Comparison of ENCODE assay signal across 23 mouse cellular contexts in genomic region chr16:11269808-11270207, GRCm38 (mm10). TPM values are rescaled to one million over a fixed set of nuclear protein-coding genes. Genes with fewer than 3 reads are reported as not detected.
DNase-seq lines count a peak whose midpoint lies in the region; ATAC-seq and TF ChIP-seq lines count a peak whose summit lies in the region.
"Had no signal": no experiment of that assay in that cellular context is flagged by ENCODE, and none has a peak within 500 bp of the region (broad histone marks: within the 10 kb centered on the region; RNA-seq: fewer than 3 reads in every experiment).

No protein-coding gene starts in this region.

- no peak overlapping the region for H3K9ac ChIP-seq in liver, adult 2 months (ENCODE audit: low read depth, low read length)
- 0 out of 2 replicates have a peak overlapping the region, but pooled peaks have one; percentile 13 for H3K9ac ChIP-seq in limb, embryonic 13.5 days
- H3K9ac ChIP-seq in forebrain, embryonic 14.5 days (ENCODE audit: low read length): no peak overlapping the region
- H3K9ac ChIP-seq: heart, embryonic 13.5 days; limb, embryonic 12.5 days had no signal

- H3K79me2 ChIP-seq in liver, adult 2 months (ENCODE audit: control insufficient read depth, insufficient read depth, low read length): no peaks in the 10 kb centered on the region

- H3K36me3 ChIP-seq in liver, adult 2 months (ENCODE audit: control insufficient read depth, insufficient read depth, low read length): no peaks in the 10 kb centered on the region
- H3K36me3 ChIP-seq in limb, embryonic 13.5 days: no peaks in the 10 kb centered on the region
- H3K36me3 ChIP-seq in forebrain, embryonic 14.5 days (ENCODE audit: control insufficient read depth, insufficient read depth, low read length): no peaks in the 10 kb centered on the region
- H3K36me3 ChIP-seq: forebrain, embryonic 10.5 days; heart, embryonic 13.5 days; limb, embryonic 12.5 days had no signal

- 6% methylated on average over 6 of the region's 6 CpGs for WGBS in liver, adult 2 months
- 35% methylated on average over 6 of the region's 6 CpGs for WGBS in limb, embryonic 13.5 days
- WGBS in forebrain, embryonic 14.5 days: 47% methylated on average over 6 of the region's 6 CpGs

- no peak for TF ChIP-seq POLR2A in liver, adult 2 months (IDR thresholded peaks at IDR 0.05; ENCODE audit: extremely low read depth, insufficient read depth, low read length)

- no peak for ATAC-seq in limb, embryonic 13.5 days (ENCODE audit: low FRiP score, low read depth)
- no peak for ATAC-seq in forebrain, embryonic 14.5 days

- no peak for TF ChIP-seq CTCF in liver, adult 2 months (IDR thresholded peaks at IDR 0.05; ENCODE audit: low read depth, low read length)

- H3K4me3 ChIP-seq in liver, adult 2 months (ENCODE audit: insufficient read depth, low read depth, low read length): no peak overlapping the region
- no peak overlapping the region for H3K4me3 ChIP-seq in limb, embryonic 13.5 days
- no peak overlapping the region for H3K4me3 ChIP-seq in forebrain, embryonic 14.5 days (ENCODE audit: low read depth, low read length)
- H3K4me3 ChIP-seq: forebrain, embryonic 10.5 days; heart, embryonic 13.5 days; layer of hippocampus, adult 2 months; left cerebral cortex, adult 2 months; limb, embryonic 12.5 days had no signal

- no peaks in the 10 kb centered on the region for H3K27me3 ChIP-seq in liver, adult 2 months (ENCODE audit: control insufficient read depth, insufficient read depth, low read length)
- no peaks in the 10 kb centered on the region for H3K27me3 ChIP-seq in limb, embryonic 13.5 days
- no peaks in the 10 kb centered on the region for H3K27me3 ChIP-seq in forebrain, embryonic 14.5 days (replicated peaks; ENCODE audit: control insufficient read depth, insufficient read depth, low read length)
- H3K27me3 ChIP-seq: heart, embryonic 13.5 days; limb, embryonic 12.5 days had no signal

- H3K4me2 ChIP-seq in limb, embryonic 13.5 days (replicated peaks): no peak overlapping the region
- no peak overlapping the region for H3K4me2 ChIP-seq in forebrain, embryonic 14.5 days (ENCODE audit: low read length)
- H3K4me2 ChIP-seq: heart, embryonic 13.5 days; limb, embryonic 12.5 days; midbrain, embryonic 11.5 days had no signal

- DNase-seq in liver, adult 2 months (ENCODE audit: extremely low read depth, low read depth, low spot score): peak; percentile 71
- no peak for DNase-seq in liver
- DNase-seq in urinary bladder, postnatal 36 days (ENCODE audit: low spot score in 2 of 2): peak; percentile 12 to 22
- DNase-seq in urinary bladder, postnatal 10 days (ENCODE audit: low spot score): no peak
- peak; percentile 63 for DNase-seq in yolk sac, embryonic 10.5 days (ENCODE audit: low spot score)
- DNase-seq in adrenal gland, postnatal 25 days: no peak
- DNase-seq in forebrain, embryonic 14.5 days (ENCODE audit: low spot score): no peak
- DNase-seq: cerebellum, adult 9-10 months; heart, postnatal 4 days; kidney, adult 11 months; right cerebral cortex, postnatal 25 days had no signal

- peaks cover 10% of the 10 kb centered on the region for H3K4me1 ChIP-seq in liver, adult 2 months (ENCODE audit: control insufficient read depth, insufficient read depth, low read length)
- H3K4me1 ChIP-seq in limb, embryonic 13.5 days: no peaks in the 10 kb centered on the region
- H3K4me1 ChIP-seq in forebrain, embryonic 14.5 days (ENCODE audit: control insufficient read depth, insufficient read depth, low read length): no peaks in the 10 kb centered on the region
- H3K4me1 ChIP-seq: heart, embryonic 13.5 days; limb, embryonic 12.5 days had no signal

- H3K27ac ChIP-seq in liver, adult 2 months (replicated peaks; ENCODE audit: insufficient read depth, low read depth, low read length): no peak overlapping the region
- no peak overlapping the region for H3K27ac ChIP-seq in limb, embryonic 13.5 days
- H3K27ac ChIP-seq in forebrain, embryonic 14.5 days (ENCODE audit: low read depth, low read length): no peak overlapping the region
- H3K27ac ChIP-seq: forebrain, embryonic 10.5 days; heart, embryonic 13.5 days; layer of hippocampus, adult 2 months; left cerebral cortex, adult 2 months; limb, embryonic 12.5 days had no signal

- no peaks in the 10 kb centered on the region for H3K9me3 ChIP-seq in limb, embryonic 13.5 days
- H3K9me3 ChIP-seq in forebrain, embryonic 14.5 days (replicated peaks; ENCODE audit: control insufficient read depth, low read length): no peaks in the 10 kb centered on the region
- H3K9me3 ChIP-seq: forebrain, embryonic 10.5 days; heart, embryonic 13.5 days; limb, embryonic 12.5 days had no signal

RNA-seq across cellular contexts. Expression of gene Gspt1, which starts 15.7 kb away (rescaled TPM):
- 35.9 and 37.9 TPM in 2 replicates for total RNA-seq in liver, adult 2 months (2014; rRNA removed)
- polyA plus RNA-seq in liver, adult 2 months (2012; rRNA removed): 17.6 and 19.7 TPM in 2 replicates
- polyA plus RNA-seq in limb, embryonic 13.5 days (2015; fragmentation: Nextera tagmentation; extraction: Ambion mirVana): 75.2 and 77.2 TPM in 2 replicates
- 131 and 177 TPM in 2 replicates for total RNA-seq in adrenal gland, postnatal 25 days (2021)
- polyA plus RNA-seq in forebrain, embryonic 14.5 days (2014; fragmentation: Nextera tagmentation; extraction: Ambion mirVana): 50.7 and 61.9 TPM in 2 replicates

RNA-seq across cellular contexts. Expression of gene Tnfrsf17, which starts 43.8 kb away (rescaled TPM):
- total RNA-seq in liver, adult 2 months (2014; rRNA removed): not detected in 2 replicates
- polyA plus RNA-seq in liver, adult 2 months (2012; rRNA removed): not detected in 2 replicates
- not detected in 2 replicates for polyA plus RNA-seq in limb, embryonic 13.5 days (2015; fragmentation: Nextera tagmentation; extraction: Ambion mirVana)
- total RNA-seq in adrenal gland, postnatal 25 days (2021): not detected in 2 replicates
- polyA plus RNA-seq in forebrain, embryonic 14.5 days (2014; fragmentation: Nextera tagmentation; extraction: Ambion mirVana): not detected in 2 replicates
- total RNA-seq: adrenal gland, adult 2 months; gastrocnemius, adult 18-20 months; granulocyte monocyte progenitor cell, adult 5-6 weeks; heart, postnatal 4 days; layer of hippocampus, adult 2 months; left cerebral cortex, adult 2 months had no signal
- polyA plus RNA-seq: adrenal gland, adult 2 months; forebrain, embryonic 10.5 days; heart, embryonic 13.5 days; kidney, embryonic 16.5 days; limb, embryonic 12.5 days; midbrain, embryonic 11.5 days; stomach, embryonic 14.5 days had no signal

RNA-seq across cellular contexts. Expression of gene Snx29, which starts 52.9 kb away (rescaled TPM):
- total RNA-seq in liver, adult 2 months (2014; rRNA removed): 9.7 and 10.3 TPM in 2 replicates
- 2.0 and 2.4 TPM in 2 replicates for polyA plus RNA-seq in liver, adult 2 months (2012; rRNA removed)
- polyA plus RNA-seq in limb, embryonic 13.5 days (2015; fragmentation: Nextera tagmentation; extraction: Ambion mirVana): 15.4 and 17.2 TPM in 2 replicates
- total RNA-seq in adrenal gland, postnatal 25 days (2021): 16.1 and 20.7 TPM in 2 replicates
- 3.8 and 7.7 TPM in 2 replicates for polyA plus RNA-seq in forebrain, embryonic 14.5 days (2014; fragmentation: Nextera tagmentation; extraction: Ambion mirVana)

Comparison
In these comparisons a context has a peak if more than half of its experiments do, and no peak if none do; other contexts are left out.
1. DNase-seq: peak in liver, adult 2 months (single experiment), urinary bladder, postnatal 36 days (2 of 2) and yolk sac, embryonic 10.5 days (single experiment); none in liver (single experiment), urinary bladder, postnatal 10 days (single experiment), adrenal gland, postnatal 25 days (single experiment) and forebrain, embryonic 14.5 days (single experiment).